Mouse (Mus musculus): ENCODE measurements around the gene Foxi1.

- TF ChIP-seq CTCF (IDR thresholded peaks at IDR 0.05; ENCODE audit: borderline replicate concordance, extremely low read depth, insufficient read depth, insufficient read length) (no peak), POLR2A (IDR thresholded peaks at IDR 0.05; ENCODE audit: borderline replicate concordance, extremely low read depth, insufficient read depth, insufficient read length, poor library complexity, severe bottlenecking) (no peak)
Observed at GRCm38 (mm10) chr11:34176371-34176770, 31.5 kb downstream of the Foxi1 start.
